Mouse (Mus musculus) left cerebral cortex, postnatal 4 days (tissue): ENCODE results near the gene Nfam1. TPM values are rescaled to one million over a fixed set of nuclear protein-coding genes. Genes with fewer than 3 reads are reported as not detected.

ENCODE experiments used
- DNase-seq: peaks from one replicate; pipeline ENCODE4 v3.0.0-alpha.2; 2022
- intact Hi-C: fragments of 180-260 bp; cut with DNase I; formaldehyde crosslinking; loops from one replicate; pipeline ENCODE4 v1.15.1; 2025
- total RNA-seq, 2 experiments: library from RNA; stranded (reverse); gene quantifications; 2 replicates each; pipeline ENCODE4 v1.2.3; 2021

Gene Nfam1
- total RNA-seq, 2 experiments from 2014 or later: 2.0 to 2.1 TPM

DNA sequence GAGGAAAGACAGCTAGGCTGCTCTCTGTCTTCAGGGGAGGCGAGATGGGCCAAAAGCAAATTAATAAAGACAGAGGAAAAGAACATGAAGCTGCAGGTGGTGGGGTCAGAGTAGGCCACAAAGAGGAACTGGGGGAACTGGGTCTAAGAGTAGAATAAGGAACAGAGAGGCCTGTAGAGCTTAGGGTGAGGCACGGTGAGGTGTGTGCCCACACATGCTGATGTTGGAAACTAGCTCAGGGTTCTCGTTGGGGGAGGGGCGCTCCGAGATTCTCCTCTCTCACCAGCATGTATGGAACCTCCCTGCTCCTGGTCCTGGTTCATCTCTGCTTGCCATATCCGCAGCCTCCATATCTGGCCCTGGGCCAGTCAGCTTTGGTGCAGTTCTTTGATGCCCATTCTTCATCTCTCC, 34.3 kb downstream of the Nfam1 start:
- no peak for DNase-seq
- intact Hi-C loops: no loop called here

DNA sequence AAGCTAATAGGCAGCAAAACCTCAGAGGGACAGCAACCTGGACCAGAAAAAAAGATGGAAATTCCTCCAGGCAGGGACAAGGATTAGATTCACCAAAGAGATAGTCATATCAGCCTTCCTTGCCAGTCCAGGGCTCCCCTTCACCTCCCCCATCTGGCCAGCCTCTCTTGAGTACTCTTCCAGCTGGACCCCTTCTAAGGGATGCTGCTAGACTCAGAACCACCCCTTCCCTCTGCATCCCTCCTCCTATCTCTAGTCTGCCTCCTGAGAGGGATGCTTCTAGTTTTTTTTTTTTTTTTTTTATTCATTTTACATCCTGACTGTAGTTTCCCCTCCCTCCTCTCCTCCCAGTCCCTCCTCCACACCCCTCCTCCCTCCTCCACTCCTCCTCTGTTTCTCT, 36.7 kb downstream of the Nfam1 start:
- no peak for DNase-seq
- intact Hi-C loops: no loop called here

DNA sequence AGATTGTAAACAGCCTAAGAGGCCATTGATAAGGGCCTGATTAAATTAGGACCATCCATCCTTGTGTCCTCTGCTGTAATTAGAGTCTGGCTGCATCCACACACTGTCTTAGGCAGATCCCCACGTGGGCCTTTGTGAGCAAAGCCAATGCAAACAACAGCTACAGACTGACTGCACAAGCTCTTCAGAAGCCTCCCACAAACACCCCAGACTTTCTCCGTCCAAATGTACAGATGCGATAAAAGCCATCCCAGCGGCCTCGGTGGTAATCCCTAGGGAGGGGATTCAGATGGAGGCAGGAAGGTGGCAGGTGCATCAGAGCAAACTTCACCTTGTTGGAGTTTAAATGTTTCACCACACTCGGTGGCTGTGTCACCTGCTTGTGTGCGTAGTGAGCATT, 37.9 kb downstream of the Nfam1 start:
- intact Hi-C loops: no loop called here
- DNase-seq: no peak

DNA sequence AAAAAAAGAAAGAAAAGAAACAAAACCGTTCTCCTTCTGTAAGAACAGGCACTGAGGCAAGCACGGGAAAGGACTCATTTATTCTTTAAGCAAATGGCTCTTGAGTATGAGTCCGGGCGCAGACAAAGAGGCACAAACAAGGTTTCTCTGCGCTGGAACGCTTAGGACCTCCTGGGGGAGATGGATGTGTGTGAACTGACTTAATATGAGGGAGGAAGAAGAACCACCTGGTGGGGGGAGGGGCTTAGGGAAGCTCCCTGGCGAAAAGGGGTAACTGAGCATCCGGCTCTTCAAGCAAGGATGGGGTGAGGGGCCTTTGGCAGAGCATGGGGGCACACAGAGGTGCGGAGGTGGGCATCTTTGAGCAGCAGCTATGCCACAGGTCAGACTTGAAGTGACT, 40.2 kb downstream of the Nfam1 start:
- intact Hi-C loops: no loop called here

DNA sequence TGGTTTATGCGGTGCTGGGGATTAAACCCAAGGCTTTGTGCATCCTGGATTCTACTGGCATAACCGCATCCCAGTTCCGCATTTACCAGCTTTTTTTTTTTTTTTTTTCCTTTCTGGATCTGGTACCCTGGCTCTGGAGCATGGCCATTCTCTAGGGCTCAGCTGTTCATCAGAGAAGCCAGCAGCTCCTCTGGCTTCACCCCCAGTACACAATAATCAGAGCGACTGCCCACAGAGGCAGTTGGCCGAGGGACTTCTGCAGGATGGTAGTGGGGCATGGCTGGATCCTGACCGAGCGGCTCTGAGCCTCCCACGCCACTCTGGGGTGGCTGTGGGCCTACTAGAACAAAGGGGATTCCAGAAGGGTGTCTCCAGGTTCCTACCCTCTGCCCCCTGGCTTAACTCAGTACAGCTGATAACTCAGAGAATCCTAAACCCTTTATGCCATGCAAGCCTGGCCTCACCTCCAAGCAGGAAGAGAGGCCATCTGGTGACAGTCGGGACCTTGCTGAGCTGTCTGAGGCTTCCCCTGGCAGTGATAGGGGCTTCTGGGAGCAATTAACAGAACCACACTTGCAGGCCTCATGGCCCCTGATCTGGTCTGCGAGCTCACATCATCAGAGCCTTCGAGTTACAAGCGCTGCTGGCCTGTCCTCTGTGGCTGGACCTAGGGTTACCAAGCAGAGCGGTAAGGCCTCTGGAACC, 40.9 kb downstream of the Nfam1 start:
- DNase-seq: peak; percentile 81
- intact Hi-C loops: no loop called here

More for the DNA sequence above, 40.2 kb downstream of the Nfam1 start:
- DNase-seq: no peak

DNA sequence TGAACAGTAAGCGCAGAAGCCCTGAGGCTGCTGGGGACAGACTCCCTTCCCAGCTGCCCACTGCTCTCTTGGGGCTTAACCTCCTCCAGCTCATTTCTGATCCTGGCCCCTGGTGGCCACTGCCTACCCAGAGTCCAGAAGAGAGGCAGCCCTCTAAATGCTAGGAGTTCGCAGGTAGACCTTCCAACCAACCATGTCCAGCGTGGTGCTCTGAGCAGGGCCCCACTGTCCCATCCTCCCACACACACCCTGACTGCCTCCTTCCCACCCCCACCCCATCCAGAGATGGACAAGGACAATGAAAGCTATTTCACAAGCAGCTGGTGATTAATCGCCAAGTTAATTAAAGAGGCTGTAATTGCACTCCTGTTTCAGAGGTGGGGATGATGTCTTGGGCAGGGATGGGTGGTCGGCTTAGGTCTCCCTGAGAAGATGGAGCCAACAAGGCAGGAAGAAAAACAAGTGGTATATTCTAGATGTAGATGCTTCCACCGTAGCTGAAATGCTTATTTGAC, 43.9 kb downstream of the Nfam1 start:
- DNase-seq: no peak
- intact Hi-C loops: loop anchor here (5.0 kb wide), 1 partner anchor 48 kb away; no protein-coding TSS in a partner anchor

DNA sequence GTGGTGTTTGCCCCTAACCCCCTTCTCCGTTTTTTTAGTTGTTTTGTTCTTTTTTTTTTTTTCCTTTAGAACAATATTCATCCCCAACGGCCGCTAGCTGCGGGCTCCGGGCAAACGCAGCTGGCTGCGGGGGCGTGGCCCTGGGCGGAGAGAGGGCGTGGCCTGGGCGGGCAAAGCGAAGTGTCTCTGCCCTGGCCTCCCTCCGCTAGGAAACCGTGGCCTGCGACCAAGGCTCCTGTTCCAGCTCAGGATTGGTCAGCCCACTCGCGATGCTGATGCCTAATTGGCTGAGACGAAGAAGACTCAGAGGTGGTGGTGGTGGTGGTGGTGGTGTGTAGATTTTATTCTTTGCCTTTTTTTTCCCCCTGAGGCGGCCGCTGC, 45.4 kb downstream of the Nfam1 start, which contains the start of gene Tcf20:
TSS of gene Tcf20 (minus strand) at position 141 of the 381 bp plus-strand sequence.
- intact Hi-C loops: loop anchor here (5.0 kb wide), 1 partner anchor 50 kb away; no protein-coding TSS in a partner anchor
- DNase-seq: peak; percentile 94

DNA sequence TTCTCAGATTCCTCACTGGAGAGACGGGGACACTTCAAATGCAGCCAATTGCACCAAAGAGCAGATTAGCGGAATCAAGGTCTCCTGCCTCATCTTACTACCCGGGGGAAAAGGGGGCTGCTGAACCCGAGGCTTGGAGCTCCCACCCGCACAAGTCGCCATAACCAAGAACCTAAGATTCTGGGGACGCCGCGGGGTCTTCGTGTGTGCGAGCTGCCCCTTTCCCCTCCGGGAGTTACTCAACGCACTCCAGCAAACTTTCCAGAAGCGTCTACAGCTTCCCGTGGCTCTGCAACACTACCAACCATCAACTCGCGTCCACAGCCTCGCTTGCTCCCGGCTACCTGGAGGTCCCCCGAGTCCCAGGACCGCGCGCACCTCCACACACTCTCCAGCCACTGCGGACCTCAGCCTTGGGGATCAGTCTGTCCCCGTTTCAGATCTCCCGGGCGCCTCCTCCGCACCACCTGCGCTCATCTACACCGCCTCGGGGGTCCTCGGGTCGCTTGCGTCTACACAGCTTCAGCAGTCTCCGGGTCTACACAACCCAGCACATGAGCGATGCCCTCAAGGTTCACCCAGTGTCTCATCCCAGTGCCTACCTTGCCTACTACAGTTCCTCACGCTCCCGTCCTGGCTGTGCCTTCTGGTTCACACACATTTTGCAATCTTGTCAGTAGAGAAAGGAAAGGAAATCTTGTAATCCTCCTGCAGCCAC, 45.9 kb downstream of the Nfam1 start:
- DNase-seq: no peak
- intact Hi-C loops: loop anchor here (5.0 kb wide), 1 partner anchor 50 kb away; no protein-coding TSS in a partner anchor

DNA sequence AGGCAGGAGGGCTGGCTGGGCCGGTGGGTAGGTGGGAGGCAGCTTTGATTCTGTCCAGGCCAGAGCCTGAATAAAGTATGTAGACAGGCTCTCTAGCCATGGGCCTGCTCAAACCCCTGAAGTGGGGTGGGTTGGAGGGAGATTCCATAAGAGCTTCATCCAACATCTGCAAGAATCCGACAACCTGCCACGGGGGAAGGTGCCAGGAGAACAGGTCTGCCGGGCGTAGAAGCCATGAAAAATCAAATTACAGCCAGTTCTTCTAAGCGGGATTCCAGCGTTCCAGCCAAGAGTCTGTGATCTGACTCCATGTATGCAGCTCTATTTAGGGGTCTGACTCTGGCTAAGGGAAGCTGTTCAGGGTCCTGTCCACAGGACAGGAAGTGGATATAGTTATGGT, 48.5 kb downstream of the Nfam1 start:
- intact Hi-C loops: no loop called here
- DNase-seq: no peak

DNA sequence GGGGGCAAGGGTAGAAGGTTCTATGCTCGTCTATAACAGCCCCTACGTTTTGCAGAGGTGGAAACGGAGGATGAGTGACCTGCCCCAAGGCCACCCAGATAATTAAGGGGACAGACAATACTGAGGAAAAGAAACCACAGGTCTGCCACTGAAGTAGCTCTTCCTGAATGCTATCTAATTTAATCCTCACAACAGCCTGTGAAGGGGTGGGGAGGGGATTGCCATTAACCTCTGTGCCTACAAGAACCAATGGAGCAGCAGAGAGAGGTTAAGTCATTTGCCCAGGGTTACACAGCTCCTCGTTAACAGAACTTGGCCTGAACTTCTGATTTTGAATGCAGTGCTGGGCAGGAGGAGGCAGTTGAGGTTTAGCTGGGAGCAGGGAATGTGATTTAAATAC, 49.0 kb downstream of the Nfam1 start:
- intact Hi-C loops: no loop called here

DNA sequence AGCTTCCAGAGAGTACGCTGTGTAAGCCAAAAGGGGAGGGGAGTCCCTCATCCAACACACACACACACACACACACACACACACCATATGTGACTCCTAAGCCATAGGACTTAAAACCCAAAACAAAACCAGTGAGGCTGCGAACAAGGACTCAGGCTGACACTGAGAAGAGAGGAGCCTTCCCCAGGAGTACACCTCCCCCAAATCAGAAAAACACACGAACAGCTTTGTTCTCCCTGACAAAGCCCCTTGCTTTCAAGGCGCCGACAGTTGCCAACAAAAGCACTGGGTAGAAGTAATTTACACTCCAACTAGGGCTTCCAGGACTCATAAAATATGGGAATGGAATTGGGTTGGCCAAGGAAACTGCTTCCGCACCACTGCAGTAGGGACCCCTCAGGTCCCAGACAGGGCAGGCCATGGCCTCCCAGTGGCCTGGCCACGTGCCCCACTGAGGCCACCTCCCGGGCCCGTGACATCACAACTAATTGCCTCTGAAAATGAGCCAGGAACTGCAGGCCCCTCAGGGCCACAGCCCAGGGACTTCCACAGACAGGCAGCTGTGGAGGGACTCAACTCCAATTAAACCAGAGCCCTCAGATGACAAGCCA, 49.6 kb downstream of the Nfam1 start:
- DNase-seq: peak; percentile 74
- intact Hi-C loops: no loop called here

More for the DNA sequence above, 49.0 kb downstream of the Nfam1 start:
- DNase-seq: no peak

DNA sequence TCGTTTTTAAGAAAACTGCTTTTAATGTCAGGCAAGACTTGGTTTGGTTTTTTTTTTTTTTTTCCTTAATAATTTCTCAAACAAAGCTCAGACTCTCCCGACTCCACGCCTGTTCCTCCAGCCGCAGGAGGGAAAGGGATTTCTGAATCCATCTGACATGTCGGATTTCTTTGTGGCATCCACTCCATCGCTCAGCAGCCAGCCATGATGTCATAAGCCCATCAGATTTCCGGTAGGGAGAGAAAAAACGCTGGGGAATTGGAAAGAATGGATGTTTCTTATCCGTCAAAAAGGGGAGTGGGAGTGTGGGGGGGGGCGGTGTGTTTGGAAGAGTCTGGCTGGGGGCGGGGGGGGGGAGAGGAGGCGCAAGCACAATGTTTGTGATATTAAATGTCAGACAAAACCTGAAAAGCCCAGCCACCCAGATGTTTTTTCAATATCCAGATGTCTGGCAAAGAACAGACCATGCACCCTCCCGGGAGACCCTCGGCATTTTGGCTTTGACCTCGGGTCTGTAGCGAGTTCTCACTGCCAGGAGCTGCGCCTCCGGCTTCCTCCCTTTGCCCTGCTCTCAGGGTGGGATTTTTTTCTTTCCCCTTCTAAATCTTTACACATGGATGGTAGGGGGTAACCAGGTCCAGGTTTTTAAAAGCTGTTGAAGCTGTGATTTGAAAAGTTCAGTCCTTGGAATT, 50.2 kb downstream of the Nfam1 start:
- intact Hi-C loops: no loop called here
- peak; percentile 34 for DNase-seq

DNA sequence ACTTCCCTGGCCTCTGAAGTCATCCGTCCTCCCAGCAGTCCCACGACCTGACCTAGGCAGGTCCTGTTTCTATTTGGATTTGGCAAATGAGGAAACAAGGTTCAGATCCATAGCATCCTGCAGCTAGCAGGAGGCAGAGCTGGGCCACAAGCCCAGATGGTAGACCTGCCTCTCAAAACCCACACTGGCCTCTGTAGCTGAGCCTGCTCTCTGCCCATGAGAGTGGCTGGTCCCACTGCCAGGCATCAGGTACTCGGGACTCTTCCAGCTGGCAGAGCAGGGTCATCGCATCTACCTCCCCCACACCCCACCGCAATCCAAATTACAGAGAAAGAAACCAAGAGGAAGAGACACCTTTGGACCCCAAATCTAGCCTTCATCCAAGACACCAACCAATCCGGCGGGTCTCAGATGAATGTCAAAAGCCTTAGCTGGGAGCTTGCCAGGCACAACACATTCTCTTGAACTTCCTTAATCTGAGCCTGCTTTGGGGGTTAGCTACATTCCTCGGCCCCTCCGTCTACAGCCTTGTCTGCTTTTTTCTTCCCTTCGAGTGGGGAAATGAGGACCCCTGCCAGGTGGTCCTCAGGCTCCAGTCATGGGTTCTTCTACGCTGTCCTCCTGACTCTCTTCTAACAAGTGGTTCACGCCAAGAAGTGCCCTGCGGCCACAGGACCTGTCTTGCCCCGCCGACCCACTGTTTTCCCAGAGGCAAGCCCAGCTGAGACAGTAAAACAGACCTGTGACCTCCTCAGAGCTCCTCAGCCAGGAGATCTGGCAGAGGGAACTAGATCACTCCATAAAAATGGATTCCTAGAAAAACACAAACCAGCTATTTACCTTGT, 51.2 kb downstream of the Nfam1 start:
- intact Hi-C loops: no loop called here
- no peak for DNase-seq

DNA sequence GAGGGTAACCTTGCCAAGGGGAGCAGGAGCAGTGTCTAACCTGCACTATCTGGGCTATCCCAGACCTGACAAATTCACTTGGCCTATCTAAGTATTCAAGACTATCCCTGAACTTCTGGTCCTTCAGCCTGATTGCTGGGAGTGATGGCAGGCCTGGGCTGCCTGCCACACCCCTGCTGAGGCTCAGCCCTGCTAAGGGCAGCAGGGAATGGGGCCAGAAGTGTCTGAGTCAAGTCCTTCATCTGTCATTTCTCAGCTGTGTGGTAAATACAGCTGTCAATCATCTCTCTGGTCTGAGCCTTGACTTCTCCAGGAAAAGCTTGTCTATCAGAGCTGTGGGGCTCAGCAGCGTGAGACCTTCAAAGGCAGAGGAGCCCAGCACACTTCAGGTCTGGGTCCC, 53.6 kb downstream of the Nfam1 start:
- no peak for DNase-seq
- intact Hi-C loops: no loop called here

DNA sequence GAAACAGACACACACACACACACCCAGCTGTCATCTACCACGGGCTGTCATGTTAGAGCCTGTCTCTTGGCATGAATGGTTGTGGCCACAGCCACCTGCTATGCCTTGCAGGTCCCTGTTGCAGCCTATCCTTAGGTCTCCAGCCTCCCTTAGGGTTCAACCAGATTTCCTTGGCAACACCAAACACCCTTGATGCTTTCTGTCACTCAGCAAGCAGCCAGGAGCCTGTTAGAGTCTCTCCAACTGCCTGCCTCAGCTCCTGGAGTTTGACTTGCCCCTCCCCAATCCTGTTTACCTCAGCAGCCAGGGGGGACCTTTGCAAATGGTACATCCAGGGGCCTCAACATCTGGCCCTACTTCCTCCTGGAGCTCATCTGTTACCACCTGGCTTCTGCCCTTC, 58.6 kb downstream of the Nfam1 start:
- intact Hi-C loops: no loop called here
- no peak for DNase-seq

DNA sequence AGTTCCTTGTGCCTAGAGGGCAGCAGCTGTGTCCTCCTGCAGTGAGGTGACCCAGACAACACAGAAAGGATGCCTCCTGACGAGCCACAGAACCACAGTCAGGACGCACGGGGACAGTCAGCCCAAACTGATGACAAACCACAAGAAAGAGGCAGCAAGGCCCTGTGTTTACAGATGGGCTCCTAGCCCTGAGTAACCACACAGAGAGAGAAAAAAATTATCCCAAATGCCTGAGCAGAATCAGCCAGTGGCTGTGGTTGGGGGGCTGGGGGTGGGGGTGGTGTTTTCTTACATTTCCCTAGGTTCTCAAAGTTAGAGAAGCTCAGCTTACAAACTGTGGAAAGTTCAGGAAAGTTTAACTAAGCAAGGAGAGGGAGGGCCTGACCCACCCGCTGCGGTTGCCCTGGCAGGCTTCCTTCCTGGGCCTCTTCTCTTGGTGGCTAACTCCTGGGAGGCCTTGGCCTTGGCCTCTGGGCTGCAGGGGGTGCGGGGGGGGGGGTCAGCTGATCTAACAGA, 63.8 kb downstream of the Nfam1 start:
- intact Hi-C loops: no loop called here
- no peak for DNase-seq

DNA sequence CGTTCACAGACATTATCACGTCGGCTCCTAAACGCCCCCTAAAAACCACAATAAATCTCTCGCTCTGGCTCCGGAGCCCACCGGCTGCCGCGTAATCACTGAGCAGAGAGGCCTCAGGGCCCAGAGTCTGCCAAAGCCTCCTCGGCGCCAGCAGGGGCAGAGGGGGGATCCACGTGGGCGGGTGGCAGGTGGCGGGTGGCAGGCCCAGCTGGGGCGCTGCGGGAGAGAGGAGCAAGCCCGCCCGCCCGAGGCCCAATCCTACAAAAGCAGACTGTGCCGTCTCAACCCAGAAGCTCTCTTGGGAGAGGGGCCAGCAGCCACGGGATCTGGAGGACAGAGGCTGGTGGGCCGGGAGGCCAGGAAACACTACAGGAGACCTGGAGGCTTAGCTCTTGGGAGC, 64.7 kb downstream of the Nfam1 start:
- DNase-seq: peak; percentile 93
- intact Hi-C loops: no loop called here

DNA sequence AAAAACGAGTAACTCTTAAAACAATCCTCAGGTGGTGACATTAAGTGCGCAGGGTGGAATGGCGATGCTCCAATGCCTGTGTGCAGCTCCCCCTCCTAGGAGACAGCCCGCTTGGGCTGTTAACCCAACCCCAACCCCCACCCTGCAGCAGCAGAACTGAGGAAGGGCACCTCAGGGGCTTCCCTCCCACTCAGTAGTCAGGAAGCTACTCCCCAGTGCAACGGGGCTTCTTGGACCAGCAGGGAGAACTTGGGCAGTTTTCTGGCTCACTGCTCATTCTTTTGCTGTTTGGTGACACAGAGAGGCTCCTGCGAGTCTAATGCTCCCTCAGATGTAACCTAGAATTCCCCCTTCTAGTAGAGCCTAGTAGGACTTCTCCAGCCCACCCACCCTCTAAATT, 65.2 kb downstream of the Nfam1 start:
- intact Hi-C loops: no loop called here
- DNase-seq: no peak

DNA sequence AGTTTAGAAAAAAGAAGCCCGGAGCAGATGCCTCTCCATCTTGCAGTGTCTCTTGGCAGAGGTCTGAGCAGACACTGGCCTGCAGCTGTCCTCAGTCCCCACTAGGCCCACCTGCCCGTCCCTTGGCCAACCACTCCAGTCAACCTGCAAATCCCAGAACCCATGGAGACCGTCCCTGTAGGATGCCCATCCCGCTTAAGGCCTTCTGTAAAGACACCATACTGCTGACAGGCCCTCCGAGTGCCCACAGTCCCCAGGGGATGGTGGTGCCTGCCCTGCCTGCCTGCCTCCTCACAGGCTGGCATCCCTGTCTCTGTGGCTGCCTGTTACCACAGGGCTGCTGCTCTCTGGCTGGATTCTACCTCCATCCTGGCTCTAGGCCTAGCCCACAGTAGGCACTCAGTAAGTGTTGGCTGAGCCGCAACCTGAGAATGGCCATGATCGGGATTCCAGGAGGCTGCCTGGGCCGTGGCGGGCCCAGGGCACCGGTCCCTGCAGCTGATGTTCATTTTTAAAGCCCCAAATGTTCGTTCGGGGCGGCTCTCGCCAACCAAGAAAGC, 68.8 kb downstream of the Nfam1 start:
- intact Hi-C loops: no loop called here
- peak; percentile 77 for DNase-seq
